Mouse (Mus musculus): Measurements from ENCODE around the gene Cdh3. TPM values are rescaled to one million over a fixed set of nuclear protein-coding genes. Genes with fewer than 3 reads are reported as not detected.

Gene Cdh3
- polyA plus RNA-seq (2012; rRNA removed): 15.8 and 17.4 TPM in 2 replicates

DNA sequence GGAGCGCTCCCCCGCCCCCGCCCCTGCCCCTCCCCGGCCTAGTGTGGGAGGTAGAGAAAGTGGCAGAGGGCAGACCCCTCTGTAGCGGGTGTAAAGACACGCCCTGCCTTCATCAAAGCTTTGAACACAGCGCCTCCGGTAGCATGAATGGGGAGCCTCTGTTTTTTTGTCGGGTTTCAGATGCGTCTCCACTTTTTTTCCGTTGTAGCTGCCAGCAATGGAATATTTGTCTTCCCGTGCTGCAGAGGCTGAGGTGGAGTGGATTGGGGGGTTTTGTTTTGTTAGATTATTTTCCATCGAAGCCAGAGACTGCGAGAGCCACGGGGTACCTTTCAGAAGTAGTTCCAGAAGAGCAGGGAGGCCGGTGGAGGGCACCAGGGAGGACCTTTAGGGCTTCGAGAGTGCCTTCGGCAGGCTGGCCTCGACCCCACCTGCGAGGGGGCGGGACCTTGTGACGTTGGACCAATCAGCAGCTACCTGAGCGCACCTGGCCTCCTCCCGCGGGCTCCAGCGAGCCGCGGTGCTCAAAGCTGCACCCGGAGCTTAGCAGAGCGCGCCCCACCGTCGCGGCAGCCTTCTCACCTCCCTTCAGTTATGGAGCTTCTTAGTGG is at the start of gene Cdh3:
TSS of gene Cdh3 (plus strand) at position 527 of the 611 bp plus-strand sequence.

DNA sequence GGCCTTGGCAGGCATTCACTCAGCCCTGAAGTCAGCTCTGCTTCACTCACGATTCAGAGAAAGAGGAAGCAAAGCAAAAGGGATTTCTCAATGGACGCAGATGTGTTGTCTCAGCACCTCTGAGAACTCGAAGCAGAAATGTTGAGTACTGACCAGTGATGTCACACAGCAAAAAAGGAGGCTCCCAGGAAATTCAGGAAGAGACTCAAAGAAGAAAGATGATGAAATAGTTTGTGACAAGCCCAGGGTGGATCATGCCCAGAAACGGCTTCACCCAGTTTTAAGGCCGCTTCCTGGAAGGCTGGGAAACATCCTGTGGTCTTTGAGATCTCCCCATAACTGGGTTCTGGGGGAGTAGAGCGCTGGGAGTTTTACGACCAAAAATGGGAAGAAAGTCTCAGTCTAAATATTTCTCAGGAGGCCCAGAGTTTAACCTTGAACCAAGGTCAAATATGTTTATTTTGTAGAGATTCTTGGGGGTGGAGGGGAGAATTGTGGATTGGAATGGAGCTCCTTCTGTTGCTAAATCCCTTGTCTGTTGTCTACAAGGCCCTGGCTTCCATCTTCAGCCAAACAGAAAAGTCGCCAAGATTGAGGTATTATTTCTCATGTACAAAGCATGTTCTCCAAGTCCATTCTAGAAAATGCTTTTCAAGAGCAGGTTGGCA is 10.5 kb upstream of the Cdh3 start, which contains the start of gene 6030452D12Rik:
TSS of gene 6030452D12Rik (plus strand) at position 505 of the 668 bp plus-strand sequence.

DNA sequence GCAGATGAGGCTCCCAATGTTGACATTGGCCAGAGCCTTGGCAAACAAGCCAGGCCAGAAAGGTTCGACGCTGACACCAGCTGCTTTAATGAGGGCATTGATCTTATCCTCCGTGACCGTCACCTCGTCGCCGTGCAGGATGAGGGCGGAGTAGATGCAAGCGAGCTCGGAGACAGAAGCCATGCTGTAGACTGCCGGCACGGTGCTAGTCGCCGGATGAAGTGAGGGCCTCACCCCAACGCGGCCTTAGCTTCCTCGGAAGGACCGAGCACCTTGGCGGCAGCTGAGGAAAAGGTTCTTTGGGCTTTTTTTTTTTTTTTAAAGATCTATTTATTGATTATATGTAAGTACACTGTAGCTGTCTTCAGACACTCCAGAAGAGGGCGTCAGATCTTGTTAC is 62.5 kb downstream of the Cdh3 start, which contains the start of gene Gm10073:
TSS of gene Gm10073 (minus strand) at position 294 of the 400 bp plus-strand sequence.

DNA sequence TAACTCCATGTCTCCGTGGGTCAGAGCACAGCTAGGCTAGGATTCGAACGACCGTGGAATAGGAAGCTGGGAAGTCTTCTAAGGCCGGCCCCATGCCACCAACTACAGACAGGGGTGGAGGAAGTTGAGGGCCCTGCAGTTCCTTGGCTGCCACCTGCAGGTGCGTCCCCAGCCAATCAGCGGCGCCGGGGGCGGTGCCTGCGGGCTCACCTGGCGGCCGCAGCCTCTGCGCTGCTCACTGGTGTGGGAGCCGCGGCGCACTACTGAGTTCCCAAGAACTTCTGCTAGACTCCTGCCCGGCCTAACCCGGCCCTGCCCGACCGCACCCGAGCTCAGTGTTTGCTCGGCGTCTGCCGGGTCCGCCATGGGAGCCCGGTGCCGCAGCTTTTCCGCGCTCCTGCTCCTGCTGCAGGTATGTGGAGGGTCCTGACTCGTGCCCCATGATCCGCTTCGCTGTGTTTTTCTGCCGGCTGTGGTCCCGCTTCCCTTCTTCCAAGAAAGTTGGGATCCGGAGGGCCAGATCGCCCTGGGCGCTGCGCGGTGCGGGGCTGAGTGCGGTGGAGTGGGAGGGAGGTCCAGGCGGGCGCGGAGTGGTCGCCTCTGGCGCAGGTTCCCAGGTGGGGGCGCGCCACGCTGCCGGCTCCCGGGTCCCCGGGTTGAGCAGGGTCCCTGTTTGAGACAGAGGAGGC is 92.6 kb downstream of the Cdh3 start, which contains the start of gene Cdh1:
TSS of gene Cdh1 (plus strand) at position 221 of the 689 bp plus-strand sequence.

Other genes starting within 250 kb of the Cdh3 start
- 2.3 and 3.7 TPM in 2 replicates for gene Smpd3, start 172.9 kb upstream of the Cdh3 start, polyA plus RNA-seq (2012; rRNA removed)
- 3.5 TPM in 2 replicates for gene Zfp90, start 95.6 kb upstream of the Cdh3 start, polyA plus RNA-seq (2012; rRNA removed)
- not detected in 2 replicates for gene 6030452D12Rik, start 10.4 kb upstream of the Cdh3 start, polyA plus RNA-seq (2012; rRNA removed)
- gene Gm10073, start 62.6 kb downstream of the Cdh3 start, polyA plus RNA-seq (2012; rRNA removed): 139 and 241 TPM in 2 replicates
- gene Cdh1, start 92.5 kb downstream of the Cdh3 start, polyA plus RNA-seq (2012; rRNA removed): 31.1 TPM in 2 replicates
- 7.9 and 9.3 TPM in 2 replicates for gene Tango6, start 172.2 kb downstream of the Cdh3 start, polyA plus RNA-seq (2012; rRNA removed)

All from ovary, adult 2 months (tissue).